Mouse (Mus musculus) layer of hippocampus, adult 11-12 months (tissue): ENCODE results near the gene Adgrl3.

Source experiments
- DNase-seq: peaks from one replicate; pipeline ENCODE4 v3.0.0; 2022; ENCODE audit warnings: low spot score

Adgrl3 gene

GRCm38 (mm10) chr5:81076377-81076776 is 56.4 kb downstream of the Adgrl3 start:
- no peak for DNase-seq

GRCm38 (mm10) chr5:81077031-81077430 is 57.1 kb downstream of the Adgrl3 start:
- DNase-seq: no peak

- DNase-seq: no peak
Measured at GRCm38 (mm10) chr5:81077990-81078389, 58.1 kb downstream of the Adgrl3 start.

- DNase-seq: no peak
Measured at GRCm38 (mm10) chr5:81083698-81084360, 63.9 kb downstream of the Adgrl3 start.

GRCm38 (mm10) chr5:81085152-81085551 is 65.2 kb downstream of the Adgrl3 start:
- no peak for DNase-seq

GRCm38 (mm10) chr5:81088667-81089066 is 68.7 kb downstream of the Adgrl3 start:
- DNase-seq: no peak

- DNase-seq: no peak
Measured at GRCm38 (mm10) chr5:81094618-81095017, 74.7 kb downstream of the Adgrl3 start.

GRCm38 (mm10) chr5:81097131-81097530 is 77.2 kb downstream of the Adgrl3 start:
- DNase-seq: no peak

GRCm38 (mm10) chr5:81107431-81107830 is 87.5 kb downstream of the Adgrl3 start:
- DNase-seq: no peak

GRCm38 (mm10) chr5:81124483-81124882 is 104.5 kb downstream of the Adgrl3 start:
- DNase-seq: no peak

GRCm38 (mm10) chr5:81127639-81128038 is 107.7 kb downstream of the Adgrl3 start:
- DNase-seq: no peak

- no peak for DNase-seq
Measured at GRCm38 (mm10) chr5:81136394-81136793, 116.5 kb downstream of the Adgrl3 start.

GRCm38 (mm10) chr5:81155791-81156190 is 135.9 kb downstream of the Adgrl3 start:
- no peak for DNase-seq

GRCm38 (mm10) chr5:81156281-81156680 is 136.3 kb downstream of the Adgrl3 start:
- DNase-seq: peak; percentile 17

- no peak for DNase-seq
Measured at GRCm38 (mm10) chr5:81156796-81157195, 136.9 kb downstream of the Adgrl3 start.

- no peak for DNase-seq
Measured at GRCm38 (mm10) chr5:81159013-81159412, 139.1 kb downstream of the Adgrl3 start.

- no peak for DNase-seq
Measured at GRCm38 (mm10) chr5:81160431-81160830, 140.5 kb downstream of the Adgrl3 start.

- no peak for DNase-seq
Measured at GRCm38 (mm10) chr5:81188871-81189485, 169.0 kb downstream of the Adgrl3 start.

GRCm38 (mm10) chr5:81200354-81200753 is 180.4 kb downstream of the Adgrl3 start:
- DNase-seq: no peak

- no peak for DNase-seq
Measured at GRCm38 (mm10) chr5:81201885-81202284, 181.9 kb downstream of the Adgrl3 start.

- DNase-seq: no peak
Measured at GRCm38 (mm10) chr5:81218500-81219057, 198.6 kb downstream of the Adgrl3 start.

GRCm38 (mm10) chr5:81224465-81224864 is 204.5 kb downstream of the Adgrl3 start:
- no peak for DNase-seq

GRCm38 (mm10) chr5:81225486-81225885 is 205.5 kb downstream of the Adgrl3 start:
- DNase-seq: no peak

GRCm38 (mm10) chr5:81227256-81227655 is 207.3 kb downstream of the Adgrl3 start:
- DNase-seq: no peak
